Mouse (Mus musculus) midbrain, embryonic 16.5 days (tissue): Measurements from ENCODE around the gene Txnrd2. TPM values are rescaled to one million over a fixed set of nuclear protein-coding genes. Genes with fewer than 3 reads are reported as not detected.

Experiments
- ATAC-seq: fragments of 200-750 bp; cut with Nextera tagmentation; 2 replicates; pipeline ENCODE4 v1.8.0; 2017; ENCODE audit warnings: moderate TSS enrichment
- H3K27ac ChIP-seq: fragments of 300-500 bp; sonication (generic); 2 replicates; pipeline ENCODE4 v1.5.1; 2014; ENCODE audit warnings: mild to moderate bottlenecking, low read length, mixed read lengths
- H3K27me3 ChIP-seq: fragments of 300-500 bp; sonication (generic); 2 replicates; pipeline ENCODE4 v1.6.1; 2014; ENCODE audit warnings: low read depth, low read length, mixed read lengths; ENCODE audit not compliant: control insufficient read depth, insufficient read depth
- H3K36me3 ChIP-seq: fragments of 300-500 bp; sonication (generic); 2 replicates; pipeline ENCODE4 v1.6.1; 2014; ENCODE audit warnings: mild to moderate bottlenecking, low read length, moderate library complexity, mixed read lengths; ENCODE audit not compliant: control insufficient read depth, insufficient read depth
- H3K4me1 ChIP-seq: fragments of 300-500 bp; sonication (generic); 2 replicates; pipeline ENCODE4 v1.6.1; 2014; ENCODE audit warnings: mild to moderate bottlenecking, low read length, mixed read lengths; ENCODE audit not compliant: control insufficient read depth, insufficient read depth
- H3K4me2 ChIP-seq: fragments of 300-500 bp; sonication (generic); 2 replicates; pipeline ENCODE4 v1.6.1; 2014; ENCODE audit warnings: mild to moderate bottlenecking, low read length, mixed read lengths
- H3K4me3 ChIP-seq: fragments of 300-500 bp; sonication (generic); 2 replicates; pipeline ENCODE4 v1.5.1; 2014; ENCODE audit warnings: low read depth, mild to moderate bottlenecking, low read length, moderate library complexity, mixed read lengths
- H3K9ac ChIP-seq: fragments of 300-500 bp; sonication (generic); 2 replicates; pipeline ENCODE4 v1.6.1; 2014; ENCODE audit warnings: low read depth, low read length, mixed read lengths
- H3K9me3 ChIP-seq: fragments of 300-500 bp; sonication (generic); replicated peaks from 2 replicates; pipeline ENCODE4 v1.6.1; 2014; ENCODE audit warnings: mild to moderate bottlenecking, low read length, mixed read lengths; ENCODE audit not compliant: control insufficient read depth, poor library complexity, severe bottlenecking
- WGBS: fragments of 180-500 bp; shearing (Covaris S2); extraction: QIAGEN DNeasy Blood & Tissue Kit; methylation state at CpG from one replicate; pipeline ENCODE4 v1.1.7; 2014; 5-methylcytosine and 5-hydroxymethylcytosine counted together
- polyA plus RNA-seq: library from polyadenylated mRNA; unstranded; fragments of >200 nt; fragmentation: Nextera tagmentation; extraction: Ambion mirVana; gene quantifications from 2 replicates; pipeline ENCODE4 v1.2.1, GENCODE M21; 2015

Txnrd2 gene
- polyA plus RNA-seq, 1 experiment from 2014 or later, result 36.6 TPM

DNA sequence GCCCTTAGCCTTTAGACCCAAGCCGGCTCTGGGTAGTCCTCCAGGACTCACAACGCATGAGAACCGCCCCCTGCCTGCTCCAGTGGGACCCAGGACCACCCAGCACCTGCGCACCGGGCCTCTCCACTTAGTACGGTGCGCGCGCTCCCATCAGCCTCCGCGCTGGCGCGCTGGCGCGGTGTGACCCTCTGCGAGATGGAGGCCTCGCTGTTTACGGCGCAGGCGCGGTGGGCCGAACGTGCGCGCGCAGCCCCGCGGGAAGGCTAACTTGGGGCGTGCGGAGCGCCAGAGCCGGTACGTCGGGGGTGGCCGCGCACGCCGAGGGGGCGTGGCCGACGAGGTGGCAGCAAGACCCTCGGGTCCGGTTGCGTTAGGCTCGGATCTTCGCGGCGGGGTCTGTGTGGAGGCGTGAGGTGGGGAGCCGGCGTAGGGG, 72.4 kb downstream of the Txnrd2 start, which contains the start of the genes Gnb1l and Rtl10:
Gene Gnb1l, plus strand, starts transcription at position 156 of the 433 bp plus-strand sequence.
Gene Rtl10, plus strand, starts transcription at position 344 of the 433 bp plus-strand sequence.
- peak within 1 kb of the TSS; percentile 82 for H3K4me3 ChIP-seq
- WGBS, result under 1% methylated on average over 48 of the region's 51 CpGs
- peak; percentile 99 for ATAC-seq

DNA sequence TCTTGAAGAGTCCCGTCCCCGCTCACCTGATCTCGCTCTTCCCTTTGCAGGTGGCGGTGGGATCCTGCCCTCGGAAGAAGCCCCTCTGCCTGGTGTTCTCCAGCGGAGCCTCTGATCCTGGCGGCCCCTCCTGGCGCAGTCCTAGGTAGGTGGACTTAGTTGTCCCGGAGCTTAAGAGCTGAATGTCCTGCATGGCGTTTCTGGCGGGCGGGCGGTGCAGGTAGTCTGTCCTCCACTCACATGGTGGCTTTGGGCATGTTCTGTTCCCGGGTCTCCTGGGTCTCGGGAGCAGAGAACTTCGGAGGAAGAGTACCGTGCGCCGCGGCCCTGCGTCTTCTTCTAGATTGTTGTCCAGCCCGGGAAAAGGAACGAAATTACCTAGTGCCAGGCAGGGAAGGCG, 72.8 kb downstream of the Txnrd2 start:
- Histone ChIP-seq H3K9me3 (no peaks in the 10 kb centered on the region), H3K36me3 (peaks cover 4% of the 10 kb centered on the region), H3K4me1 (peaks cover 17% of the 10 kb centered on the region), H3K4me2 (peak overlapping the region; percentile 91), H3K9ac (peak overlapping the region; percentile 90), H3K27me3 (no peaks in the 10 kb centered on the region), H3K27ac (peak overlapping the region; percentile 95), H3K4me3 (peak overlapping the region; percentile 82)
- no peak for ATAC-seq
- WGBS, result under 1% methylated on average over 24 of the region's 24 CpGs

More for the DNA sequence above, 72.4 kb downstream of the Txnrd2 start, which contains the start of the genes Gnb1l and Rtl10:
- Histone ChIP-seq H3K36me3 (peaks cover 4% of the 10 kb centered on the region), H3K4me1 (peaks cover 17% of the 10 kb centered on the region), H3K4me2 (peak within 1 kb of the TSS; percentile 91), H3K9me3 (no peaks in the 10 kb centered on the region), H3K9ac (peak within 1 kb of the TSS; percentile 90), H3K27me3 (no peaks in the 10 kb centered on the region), H3K27ac (peak within 1 kb of the TSS; percentile 95)

DNA sequence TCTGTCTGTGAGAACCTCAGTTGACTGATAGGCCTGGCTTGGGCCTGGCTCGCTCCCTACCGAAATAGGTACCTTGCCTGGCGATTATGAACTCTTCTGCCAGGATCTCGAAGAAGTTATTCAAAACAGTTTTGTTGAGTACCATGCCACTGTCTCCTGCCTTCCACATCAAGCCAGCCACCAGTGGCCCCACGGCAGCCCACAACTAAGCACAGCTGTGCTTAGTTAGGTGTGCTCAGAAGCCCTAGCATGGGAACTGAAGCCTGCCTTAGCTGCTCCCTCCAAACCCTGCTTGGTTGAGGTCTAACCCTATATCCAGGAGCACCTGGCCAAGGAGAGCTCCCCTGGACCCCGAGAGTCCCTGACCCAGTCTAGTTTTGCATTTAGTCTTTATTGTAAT, 75.3 kb downstream of the Txnrd2 start:
- Histone ChIP-seq H3K4me1 (peaks cover 17% of the 10 kb centered on the region), H3K9ac (no peak overlapping the region), H3K27me3 (no peaks in the 10 kb centered on the region), H3K4me2 (no peak overlapping the region), H3K9me3 (no peaks in the 10 kb centered on the region), H3K27ac (no peak overlapping the region), H3K36me3 (peaks cover 4% of the 10 kb centered on the region), H3K4me3 (no peak overlapping the region)
- 93% methylated on average over 6 of the region's 6 CpGs for WGBS
- no peak for ATAC-seq

DNA sequence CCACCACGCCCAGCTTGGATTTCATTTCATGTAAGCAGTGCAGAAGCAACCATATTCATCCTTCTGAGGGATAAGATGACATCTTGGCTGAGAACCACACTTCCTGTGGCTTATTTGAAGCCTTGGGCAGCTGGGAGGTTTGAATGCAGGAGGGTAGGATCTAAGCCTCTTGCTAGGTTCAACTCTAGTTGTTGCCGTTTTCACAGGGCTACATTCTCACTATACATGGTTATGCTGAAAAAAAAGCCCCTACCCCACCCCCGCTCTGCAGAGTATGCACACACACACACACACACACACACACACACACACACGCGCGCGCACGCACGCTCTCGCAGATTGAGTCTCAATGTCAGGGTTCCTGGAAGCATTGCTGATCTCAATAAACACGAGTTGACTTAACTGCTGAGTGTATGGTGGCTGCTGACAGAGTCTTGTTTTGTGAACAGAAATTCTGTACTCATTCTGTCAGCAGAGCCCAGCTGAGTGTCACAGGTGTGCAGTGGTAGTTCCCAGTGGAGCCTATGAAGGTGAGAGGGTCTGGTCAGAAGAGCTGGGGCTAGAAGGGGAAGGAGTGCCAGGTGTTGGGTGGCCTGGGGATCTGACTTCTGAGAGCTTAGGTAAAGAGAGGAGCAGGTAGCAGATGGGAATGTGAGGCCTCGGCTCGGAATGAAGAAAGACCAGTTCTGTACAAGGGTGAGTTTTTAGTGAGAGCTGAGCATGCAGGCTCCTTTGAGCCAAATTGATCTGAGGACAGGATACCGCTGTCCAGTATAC, 77.6 kb downstream of the Txnrd2 start:
- WGBS, result 97% methylated on average over 14 of the region's 14 CpGs
- Histone ChIP-seq H3K4me2 (no peak overlapping the region), H3K9ac (no peak overlapping the region), H3K36me3 (peaks cover 4% of the 10 kb centered on the region), H3K4me1 (peaks cover 12% of the 10 kb centered on the region), H3K9me3 (no peaks in the 10 kb centered on the region), H3K27me3 (no peaks in the 10 kb centered on the region), H3K27ac (no peak overlapping the region), H3K4me3 (no peak overlapping the region)
- no peak for ATAC-seq

DNA sequence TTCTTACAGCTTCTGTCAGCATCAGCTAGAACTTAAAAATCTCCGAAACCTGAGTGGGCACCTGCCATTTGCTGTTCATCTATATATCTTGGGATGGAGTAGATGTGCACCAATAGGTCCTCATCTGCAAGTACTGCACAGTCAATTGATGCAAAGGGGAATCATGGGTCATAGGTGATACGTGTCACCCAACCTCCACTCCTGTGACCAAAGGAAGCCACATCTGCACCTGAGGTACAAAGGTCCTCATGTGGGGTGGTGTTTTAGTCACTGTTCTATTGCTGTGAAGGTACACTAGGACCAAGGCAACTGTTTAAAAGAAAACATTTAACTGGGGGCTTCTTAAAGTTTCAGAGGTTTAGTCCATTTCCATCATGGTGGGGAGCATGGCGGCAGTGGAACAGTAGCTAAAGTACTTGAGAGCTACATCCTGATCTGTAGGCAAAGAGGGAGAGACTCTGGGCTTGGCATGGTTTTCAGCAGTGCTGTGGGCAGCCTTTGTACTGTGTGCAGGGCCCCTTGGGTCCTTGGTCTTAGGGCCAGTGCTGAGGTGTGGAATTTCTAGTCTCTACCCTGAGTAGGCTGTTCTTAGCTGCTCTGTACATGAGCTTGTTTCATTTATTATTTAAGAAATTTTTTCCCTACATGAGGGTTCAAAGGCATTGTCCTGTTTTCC, 80.5 kb downstream of the Txnrd2 start:
- ATAC-seq, result no peak
- Histone ChIP-seq H3K4me3 (no peak overlapping the region), H3K27me3 (no peaks in the 10 kb centered on the region), H3K9ac (no peak overlapping the region), H3K27ac (no peak overlapping the region), H3K9me3 (no peaks in the 10 kb centered on the region), H3K36me3 (peaks cover 4% of the 10 kb centered on the region), H3K4me2 (no peak overlapping the region), H3K4me1 (no peaks in the 10 kb centered on the region)
- WGBS, result 91% methylated on average over 3 of the region's 3 CpGs

DNA sequence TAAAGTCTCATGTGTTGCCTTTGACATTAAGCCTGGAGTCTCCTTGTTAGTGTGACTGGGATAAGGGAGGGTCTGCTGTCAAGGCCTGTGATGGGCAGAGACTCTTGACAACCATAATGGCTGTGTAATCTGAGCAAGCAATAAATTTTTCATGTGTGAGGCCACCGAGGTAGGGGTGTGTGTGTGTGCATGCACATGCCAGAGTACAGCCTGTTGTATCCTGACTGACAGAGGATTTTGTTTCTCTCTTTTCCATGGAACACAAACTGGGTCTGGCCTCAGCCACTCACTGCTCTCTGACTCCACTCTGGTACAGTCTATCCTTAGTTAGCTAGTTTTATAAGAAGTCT, 81.0 kb downstream of the Txnrd2 start:
- no peak overlapping the region for H3K27ac ChIP-seq
- no peaks in the 10 kb centered on the region for H3K4me1 ChIP-seq
- 84% methylated on average over 1 of the region's 1 CpGs for WGBS
- no peak overlapping the region for H3K4me2 ChIP-seq
- no peaks in the 10 kb centered on the region for H3K27me3 ChIP-seq
- no peak overlapping the region for H3K4me3 ChIP-seq
- H3K9ac ChIP-seq, result no peak overlapping the region
- H3K9me3 ChIP-seq, result no peaks in the 10 kb centered on the region
- ATAC-seq, result no peak
- H3K36me3 ChIP-seq, result no peaks in the 10 kb centered on the region

DNA sequence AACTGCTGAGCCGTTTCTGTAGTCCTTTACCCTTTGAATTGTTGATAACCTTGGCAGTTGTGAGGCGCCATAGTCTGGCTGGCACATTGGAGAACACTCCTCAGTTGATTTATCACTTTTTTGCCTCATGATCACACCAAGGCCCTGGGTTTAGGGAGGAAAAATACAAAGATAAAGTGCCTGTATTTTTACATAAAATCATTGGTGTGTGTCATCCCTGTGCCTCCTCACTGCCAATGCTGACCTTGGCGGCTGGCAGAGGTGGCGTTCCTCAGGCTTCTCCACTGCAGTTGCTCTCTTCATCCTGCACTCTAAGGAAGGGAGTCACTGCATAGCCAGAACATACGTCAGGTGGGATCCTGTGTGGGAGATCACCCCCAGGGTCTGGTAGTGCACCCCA, 85.6 kb downstream of the Txnrd2 start:
- H3K36me3 ChIP-seq, result no peaks in the 10 kb centered on the region
- no peaks in the 10 kb centered on the region for H3K27me3 ChIP-seq
- ATAC-seq, result no peak
- H3K9ac ChIP-seq, result no peak overlapping the region
- no peak overlapping the region for H3K4me2 ChIP-seq
- no peak overlapping the region for H3K4me3 ChIP-seq
- 86% methylated on average over 5 of the region's 5 CpGs for WGBS
- no peaks in the 10 kb centered on the region for H3K9me3 ChIP-seq
- no peak overlapping the region for H3K27ac ChIP-seq
- H3K4me1 ChIP-seq, result no peaks in the 10 kb centered on the region

DNA sequence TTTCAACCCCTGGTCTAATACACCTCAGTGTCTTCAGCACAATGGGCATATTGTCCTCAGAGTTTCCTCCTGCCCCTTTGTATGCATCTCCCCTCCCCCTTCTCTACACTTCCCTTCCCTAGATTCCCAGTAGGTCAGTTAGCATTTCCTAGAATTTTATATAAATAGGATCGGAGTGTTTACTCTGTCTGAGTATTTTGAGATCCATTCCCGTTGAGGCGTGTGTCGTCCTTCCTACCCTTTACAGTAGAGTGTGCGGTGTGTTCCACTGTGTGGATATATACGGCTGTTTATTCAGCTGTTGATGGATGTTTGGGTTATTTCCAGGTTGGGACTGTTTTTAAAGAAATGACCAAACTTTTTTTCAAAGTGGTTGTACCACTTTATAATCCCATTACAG, 87.3 kb downstream of the Txnrd2 start:
- H3K9me3 ChIP-seq, result no peaks in the 10 kb centered on the region
- no peaks in the 10 kb centered on the region for H3K27me3 ChIP-seq
- H3K4me2 ChIP-seq, result no peak overlapping the region
- ATAC-seq, result no peak
- no peak overlapping the region for H3K9ac ChIP-seq
- 88% methylated on average over 6 of the region's 6 CpGs for WGBS
- no peaks in the 10 kb centered on the region for H3K36me3 ChIP-seq
- H3K4me1 ChIP-seq, result no peaks in the 10 kb centered on the region
- H3K4me3 ChIP-seq, result no peak overlapping the region
- no peak overlapping the region for H3K27ac ChIP-seq

DNA sequence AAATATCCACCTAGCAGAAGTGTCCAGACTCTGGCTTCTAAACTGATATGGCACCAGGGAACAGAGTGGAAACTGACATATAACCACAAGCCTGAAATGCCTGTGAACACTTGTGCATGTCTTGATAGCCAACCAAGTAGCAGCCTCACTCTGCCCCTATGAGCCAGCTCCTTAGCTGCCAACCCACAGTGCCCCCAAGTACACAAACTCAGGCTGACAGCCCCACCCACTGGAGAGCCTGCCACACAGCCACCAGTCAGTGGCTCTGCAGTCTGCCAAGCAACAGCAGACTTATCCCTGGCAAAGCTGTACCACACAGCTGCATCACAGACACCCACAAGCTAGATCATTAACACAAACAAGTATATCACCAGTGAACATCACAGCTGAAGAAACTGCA, 91.9 kb downstream of the Txnrd2 start:
- ATAC-seq, result no peak
- Histone ChIP-seq H3K36me3 (no peaks in the 10 kb centered on the region), H3K4me1 (no peaks in the 10 kb centered on the region), H3K4me3 (no peak overlapping the region), H3K9me3 (no peaks in the 10 kb centered on the region), H3K9ac (no peak overlapping the region), H3K27me3 (no peaks in the 10 kb centered on the region), H3K27ac (no peak overlapping the region), H3K4me2 (no peak overlapping the region)
